Mouse (Mus musculus) CD4-positive, CD25-positive, alpha-beta regulatory T cell, adult 2 months (primary cell): Measurements from ENCODE around the gene A2ml1.

Experiments used
- DNase-seq: peaks from one replicate; pipeline ENCODE4 v3.0.0-alpha.2; 2012; ENCODE audit warnings: low read depth, low spot score

Gene A2ml1

DNA sequence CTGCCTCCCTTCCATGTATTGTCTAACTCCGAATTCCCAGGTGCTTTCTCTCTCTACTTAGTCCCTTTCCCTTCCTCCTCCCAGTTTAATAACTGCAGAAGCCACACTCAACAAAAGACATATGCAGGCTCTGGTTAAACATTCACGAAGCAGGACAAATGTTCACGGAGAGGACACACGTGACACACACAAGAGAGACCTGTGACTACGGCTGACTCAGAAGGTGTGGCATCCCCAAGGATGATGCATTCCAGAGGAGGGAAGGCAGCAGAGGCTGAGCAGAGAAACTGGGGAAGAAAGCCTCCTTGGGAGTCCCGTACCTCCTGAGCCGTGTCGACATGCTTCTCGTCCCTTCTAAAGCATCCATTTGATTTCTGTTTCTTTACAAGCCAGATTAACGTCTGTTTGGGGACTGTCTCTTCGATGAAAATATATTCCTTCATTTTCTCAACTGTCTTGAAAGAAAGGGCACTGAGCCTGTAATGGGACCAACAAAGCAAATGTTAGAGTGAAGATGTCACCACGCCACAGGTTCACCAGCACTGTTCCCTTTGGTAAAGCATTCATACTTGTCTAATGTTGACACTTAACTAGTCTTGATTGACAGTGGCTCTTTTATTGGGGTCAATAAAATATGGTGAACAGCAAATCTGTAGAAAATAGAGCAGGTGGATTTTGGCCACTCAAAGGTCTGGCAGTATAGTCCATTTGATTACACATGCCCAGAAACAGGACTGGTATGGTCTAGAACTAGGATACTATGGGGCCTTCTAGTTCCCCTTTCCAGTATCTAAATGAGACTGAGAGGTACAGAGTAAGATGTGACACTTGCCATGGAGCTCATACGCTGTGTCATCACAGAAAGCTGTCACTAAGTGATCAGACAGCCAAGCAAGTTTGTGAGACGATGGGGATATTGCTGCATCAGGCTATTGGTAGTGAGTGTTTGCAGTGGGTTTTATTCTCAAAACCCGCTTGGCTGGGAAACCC, 31.6 kb downstream of the A2ml1 start:
- DNase-seq: no peak

DNA sequence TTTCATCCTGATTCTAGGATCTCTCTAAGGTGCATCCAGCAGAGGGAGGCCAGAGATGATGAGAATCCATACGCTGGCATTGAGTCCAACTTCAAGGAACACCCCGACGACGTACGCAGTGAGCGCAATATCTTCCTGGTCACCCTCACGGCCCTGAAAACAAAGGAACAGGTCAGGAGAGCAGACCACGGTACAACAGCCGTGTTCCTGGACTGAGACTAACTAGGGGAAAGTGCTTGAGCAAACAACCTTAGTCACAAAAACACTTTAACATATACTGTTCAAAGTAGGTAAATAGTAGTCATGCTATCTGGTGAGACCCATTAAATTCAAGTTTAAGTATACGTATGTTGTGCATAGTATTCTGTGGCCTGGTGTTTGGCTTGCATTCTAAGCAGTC, 32.9 kb downstream of the A2ml1 start:
- DNase-seq: no peak

DNA sequence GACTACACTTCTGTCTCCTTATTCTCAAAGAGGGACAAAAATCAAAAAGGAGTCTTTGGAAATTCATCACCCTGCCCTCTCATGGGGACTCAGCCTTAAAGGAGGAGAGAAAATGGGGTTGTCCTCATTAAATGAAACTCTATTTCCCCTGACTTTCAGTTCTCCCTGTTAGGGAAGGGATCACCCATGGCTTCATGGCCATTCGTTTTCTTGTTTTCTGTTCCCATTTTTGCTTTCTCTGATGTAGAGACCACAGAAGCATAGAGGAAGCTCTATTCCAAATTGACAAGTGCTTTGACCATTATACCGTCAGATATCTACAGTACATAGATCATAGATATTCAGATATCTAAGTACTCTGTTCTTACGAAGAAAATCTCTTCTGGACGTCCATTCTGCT, 36.0 kb downstream of the A2ml1 start:
- DNase-seq: no peak

DNA sequence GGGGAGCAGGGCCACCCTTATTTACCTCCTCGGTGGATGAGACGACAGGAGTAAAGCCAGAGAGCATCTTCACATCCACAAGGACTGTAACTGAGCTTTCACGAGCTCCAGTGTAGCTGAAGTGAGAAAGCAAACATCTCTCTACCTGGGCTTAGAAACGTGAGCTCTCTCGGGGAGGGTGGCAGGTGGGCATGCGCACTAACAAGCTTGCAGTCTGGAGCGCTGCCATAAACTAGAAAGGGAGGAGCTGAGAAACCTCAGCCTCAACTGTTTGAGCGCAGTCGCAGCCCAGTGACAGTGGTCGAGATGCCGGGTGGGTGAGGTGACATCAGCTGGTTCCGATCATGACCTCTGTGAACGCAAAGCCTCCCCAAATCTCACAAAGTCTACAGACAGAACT, 38.2 kb downstream of the A2ml1 start:
- no peak for DNase-seq

DNA sequence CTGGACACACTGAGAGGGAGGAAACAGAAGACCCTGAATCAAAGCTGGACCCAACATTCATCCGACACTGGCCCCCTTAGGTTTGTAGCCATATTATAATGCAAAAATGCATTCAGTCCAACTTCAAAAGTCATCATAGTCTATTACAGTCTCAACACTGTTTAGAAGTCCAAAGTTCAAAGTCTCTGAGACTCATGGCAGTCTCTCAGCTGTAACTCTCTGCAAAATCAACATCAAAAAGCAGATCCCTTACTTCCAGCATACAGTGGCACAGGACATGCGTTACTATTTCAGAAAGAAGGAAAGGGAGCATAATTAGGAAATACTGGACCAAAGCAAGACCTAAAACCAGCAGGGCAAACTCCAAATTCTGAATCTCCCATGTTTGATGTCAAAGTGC, 46.2 kb downstream of the A2ml1 start:
- DNase-seq: no peak

DNA sequence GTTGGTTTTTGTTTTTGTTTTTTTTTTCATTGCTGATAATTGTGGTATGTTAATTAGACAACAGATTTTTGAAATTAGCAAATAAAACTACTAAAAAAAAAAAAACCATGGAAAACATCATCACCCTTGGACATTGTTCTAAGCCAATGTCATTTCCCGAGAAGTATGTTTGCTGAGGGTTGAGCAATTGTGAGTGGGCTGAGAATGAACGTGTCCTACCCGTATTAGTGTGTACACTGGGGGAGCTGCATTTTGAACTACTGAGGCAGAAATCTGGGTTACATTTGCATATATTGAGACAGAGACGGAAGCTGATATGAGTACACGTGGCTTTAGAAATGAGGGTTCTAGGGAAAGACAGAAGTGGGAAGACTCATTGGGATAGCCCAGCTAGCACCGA, 48.1 kb downstream of the A2ml1 start:
- DNase-seq: no peak

DNA sequence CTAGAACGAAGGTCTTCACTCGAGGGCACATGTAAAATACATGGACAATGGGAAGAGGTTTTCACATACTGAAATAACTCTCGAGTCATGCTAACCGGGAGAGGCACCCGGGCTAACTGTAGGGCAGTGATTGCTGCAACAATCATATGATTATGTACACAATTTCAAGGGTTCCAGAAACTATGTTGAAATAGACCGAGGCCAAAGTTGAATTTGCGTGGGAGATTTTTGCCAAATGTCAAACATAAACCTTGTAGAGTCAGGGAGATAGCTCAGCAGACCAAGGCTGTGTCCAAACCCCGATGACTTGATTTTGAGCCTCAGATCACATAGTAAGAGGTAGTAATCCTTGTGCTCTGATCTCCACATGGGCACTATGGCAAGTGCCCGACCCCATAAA, 48.7 kb downstream of the A2ml1 start:
- DNase-seq: no peak

DNA sequence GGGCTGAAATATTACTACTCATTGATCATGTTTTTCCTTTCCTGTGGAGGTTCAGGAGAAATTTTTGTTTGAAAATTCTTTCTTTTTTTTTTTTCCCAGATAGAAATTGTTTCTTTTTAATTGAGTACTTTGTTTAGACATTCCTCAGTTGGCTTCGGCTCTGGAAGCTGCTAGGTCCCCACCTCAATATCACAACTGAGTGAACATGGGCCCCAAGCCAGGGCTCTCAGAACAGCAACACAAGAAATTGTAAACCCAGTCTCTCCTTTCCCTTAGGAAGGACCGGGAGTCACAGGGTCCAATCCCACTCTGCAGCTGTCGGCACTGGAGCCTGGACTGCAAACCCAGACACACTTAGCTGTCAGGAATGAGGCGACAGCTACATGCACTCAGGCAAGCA, 52.9 kb downstream of the A2ml1 start:
- no peak for DNase-seq

DNA sequence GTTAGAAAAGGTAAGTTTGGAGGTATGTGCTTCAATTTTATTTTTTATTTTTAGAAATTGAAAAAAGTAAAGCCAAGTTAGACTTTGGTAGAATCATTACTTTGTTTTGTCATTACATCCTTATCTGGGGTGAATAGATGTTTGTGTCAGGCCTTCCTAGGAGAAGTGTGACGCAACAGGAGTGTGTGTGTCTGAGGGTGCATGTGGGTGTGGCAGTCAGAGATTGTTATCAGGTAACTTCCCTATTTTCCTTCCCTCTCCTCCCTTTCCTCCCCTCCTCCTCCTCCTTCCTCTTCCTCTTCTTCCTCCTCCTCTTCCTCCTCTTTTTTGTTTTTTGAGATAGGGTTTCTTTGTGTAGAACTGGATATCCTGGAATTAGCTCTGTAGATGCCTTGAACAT, 54.3 kb downstream of the A2ml1 start:
- DNase-seq: no peak

DNA sequence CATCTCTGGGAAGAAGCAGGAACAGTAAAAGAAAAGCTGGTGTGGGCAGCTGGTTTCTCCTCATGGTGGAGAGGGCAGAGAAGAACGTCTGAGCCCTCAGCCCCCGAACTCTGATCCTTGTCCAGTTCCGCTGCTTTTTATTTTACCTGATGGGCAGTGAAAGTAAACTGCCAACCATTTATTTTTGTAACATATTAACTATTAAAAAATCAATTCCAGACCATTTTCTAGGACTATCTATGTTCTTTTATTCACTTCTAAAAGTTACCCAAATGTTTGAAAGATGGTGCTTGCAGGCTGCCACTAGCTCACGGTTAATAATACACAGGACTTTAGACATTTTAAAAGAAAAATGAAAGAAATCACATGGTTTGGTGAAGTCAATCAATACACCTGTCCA, 54.8 kb downstream of the A2ml1 start, which contains the start of gene Pzp:
Gene Pzp, minus strand, starts transcription at position 120 of the 400 bp plus-strand sequence.
- DNase-seq: no peak

DNA sequence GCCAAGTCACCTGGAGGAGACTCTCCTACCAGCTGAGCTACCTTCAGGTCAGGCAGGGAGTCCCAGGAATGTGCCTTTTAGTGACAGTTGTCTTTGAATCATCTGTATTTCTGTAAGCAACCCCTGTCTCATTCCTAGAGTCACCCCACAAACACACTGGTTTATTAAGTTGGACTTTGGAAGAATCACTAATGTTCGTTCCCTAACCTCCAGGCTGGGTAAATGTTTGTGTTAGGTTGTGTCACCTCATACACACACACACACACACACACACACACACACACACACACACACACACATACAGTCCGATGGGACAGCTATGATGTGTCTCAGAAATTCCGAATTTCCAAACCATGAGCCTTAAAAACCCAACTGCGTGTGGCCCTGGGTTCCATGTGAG, 55.6 kb downstream of the A2ml1 start:
- DNase-seq: no peak

DNA sequence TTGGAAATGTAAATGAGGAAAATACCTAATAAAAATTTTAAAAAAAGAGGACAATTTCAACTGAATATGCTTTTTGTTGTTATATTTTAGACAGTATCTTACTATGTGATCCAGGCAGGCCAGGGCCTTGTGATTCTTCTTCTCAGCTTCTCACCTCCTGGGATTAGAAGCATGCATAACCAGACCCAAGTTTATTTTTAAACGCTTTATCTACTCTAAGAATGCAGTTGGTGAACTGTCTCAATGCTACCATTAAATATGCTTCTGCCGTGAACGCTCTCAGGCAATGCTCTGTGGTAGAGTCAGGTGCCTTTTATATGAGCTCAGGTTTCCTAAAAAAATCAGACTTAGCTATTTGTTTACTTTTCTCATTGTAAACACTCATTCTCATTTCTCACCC, 58.0 kb downstream of the A2ml1 start:
- DNase-seq: no peak

DNA sequence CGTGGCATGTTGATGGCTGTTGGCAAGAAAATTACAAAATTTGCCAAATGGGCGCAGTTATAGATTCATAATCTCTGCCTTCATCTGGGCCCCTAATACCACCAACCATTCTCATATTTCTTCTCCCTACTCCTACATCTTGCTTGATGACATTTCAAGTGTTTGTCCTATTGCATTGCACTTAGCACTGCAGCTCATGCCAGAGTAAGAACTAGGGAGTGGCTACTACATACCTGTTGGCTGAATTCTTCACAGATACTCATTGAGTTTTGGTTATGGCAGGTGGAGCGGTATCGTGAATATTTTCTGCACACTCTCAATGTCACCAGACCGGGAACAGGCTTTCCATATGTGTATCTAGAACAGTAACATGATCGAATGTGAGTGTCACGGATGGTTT, 62.2 kb downstream of the A2ml1 start:
- no peak for DNase-seq

DNA sequence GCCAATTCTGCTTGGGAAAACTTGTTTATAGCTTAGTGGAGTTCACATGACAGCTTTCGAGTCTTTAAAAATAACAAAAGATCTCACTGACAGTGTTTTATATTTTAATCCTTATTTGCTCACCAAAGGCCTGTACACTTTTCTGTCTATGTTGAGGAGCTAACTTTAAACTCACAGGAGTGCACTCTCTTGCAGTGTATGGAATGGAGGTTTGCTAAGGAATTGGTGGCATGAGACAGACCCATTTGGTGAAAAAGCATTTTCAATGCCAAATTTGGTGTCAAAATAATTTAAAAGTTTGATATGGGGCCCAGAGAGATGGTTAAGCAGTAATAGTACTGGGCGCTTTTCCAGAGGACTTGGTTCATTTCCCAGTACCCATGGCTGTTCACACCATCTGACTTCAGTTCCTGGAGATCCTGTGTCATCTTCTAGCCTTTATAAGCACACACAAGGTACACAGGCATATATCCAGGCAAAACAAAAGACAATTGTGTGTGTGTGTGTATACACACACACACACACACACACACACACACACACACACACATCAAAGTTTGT, 75.7 kb downstream of the A2ml1 start:
- DNase-seq: no peak

DNA sequence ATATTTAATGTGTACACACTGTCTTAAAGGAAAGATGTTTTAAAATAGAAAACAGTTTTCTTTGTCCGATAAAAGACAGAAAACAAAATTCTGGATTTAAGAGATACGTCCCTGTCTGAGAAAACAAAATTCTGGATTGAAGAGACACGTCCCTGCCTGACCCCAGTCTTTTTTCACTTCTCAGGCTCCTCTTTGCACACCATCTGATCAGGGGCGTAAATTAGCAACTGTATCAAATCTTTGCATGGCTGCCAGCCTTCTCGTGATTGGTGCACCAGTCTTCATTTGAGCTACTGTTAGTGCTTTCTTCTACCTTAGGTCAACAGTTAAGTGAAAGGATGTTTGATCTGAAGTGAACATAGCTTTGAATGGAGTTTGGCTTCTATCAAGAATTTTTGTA, 76.7 kb downstream of the A2ml1 start:
- DNase-seq: no peak

DNA sequence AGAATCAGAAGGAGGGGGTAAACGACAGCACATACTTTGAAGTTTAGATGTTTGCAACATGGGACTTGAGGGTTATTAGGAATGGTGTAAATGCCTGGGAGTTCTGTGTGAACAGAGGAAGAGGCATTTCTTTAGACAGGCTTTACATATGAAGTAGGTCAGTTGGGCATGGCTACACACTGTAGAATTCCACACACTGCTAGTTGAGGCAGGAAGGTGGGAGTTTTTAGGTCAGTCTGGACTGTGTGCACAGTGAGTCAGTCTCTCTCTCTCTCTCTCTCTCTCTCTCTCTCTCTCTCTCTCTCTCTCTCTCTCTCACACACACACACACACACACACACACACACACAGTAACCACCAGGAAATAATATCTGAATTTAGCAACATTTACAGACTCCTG, 86.1 kb downstream of the A2ml1 start:
- DNase-seq: no peak

DNA sequence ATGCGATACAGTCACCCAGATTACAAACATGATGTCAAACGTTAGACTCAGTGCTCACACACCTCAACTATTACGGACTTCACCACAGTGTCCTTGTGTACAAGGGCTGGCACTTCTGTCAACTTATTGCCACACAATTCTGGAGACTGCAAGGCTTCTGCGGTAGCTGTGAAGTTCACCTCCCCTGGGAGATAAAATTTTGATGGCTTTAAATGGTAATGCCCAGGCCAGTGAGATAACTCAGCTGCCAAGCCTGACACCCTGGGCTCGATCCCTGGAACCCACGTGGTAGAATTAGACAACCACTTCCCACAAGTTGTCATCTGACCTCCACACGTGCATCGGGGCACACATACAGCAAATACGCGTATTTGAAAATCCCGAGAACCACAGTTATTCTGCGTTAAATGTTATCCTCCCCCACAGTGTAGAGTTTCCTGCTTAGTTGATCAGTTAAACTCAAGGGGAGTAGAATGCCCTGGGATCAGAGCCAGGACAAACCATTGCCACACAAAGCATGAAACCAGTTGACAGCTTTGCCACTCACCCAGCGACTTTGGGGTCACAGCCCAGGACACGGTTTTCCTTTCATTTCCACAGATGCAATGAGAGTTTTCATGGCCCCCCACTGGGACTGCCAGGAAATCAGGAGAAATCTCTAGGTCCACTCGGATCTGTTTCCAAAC, 86.6 kb downstream of the A2ml1 start:
- DNase-seq: no peak

DNA sequence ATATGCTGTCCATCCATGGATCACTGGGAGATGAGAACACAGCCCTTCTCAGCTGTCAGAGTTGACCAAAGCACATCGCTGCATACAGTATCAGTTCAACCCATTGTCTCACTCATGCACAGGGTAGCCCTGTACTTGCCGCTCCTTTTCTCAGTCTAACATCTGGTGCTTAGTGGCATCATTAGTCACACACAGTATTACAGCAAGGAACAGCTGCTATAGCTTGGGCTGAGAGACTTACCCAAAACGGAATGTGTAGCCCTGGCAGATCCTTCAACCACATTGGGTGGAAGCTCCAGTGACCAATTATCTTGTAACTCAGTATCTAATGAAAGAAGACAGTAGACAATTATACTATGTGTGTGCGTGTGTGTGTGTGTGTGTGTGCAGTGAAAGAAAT, 89.5 kb downstream of the A2ml1 start:
- no peak for DNase-seq

DNA sequence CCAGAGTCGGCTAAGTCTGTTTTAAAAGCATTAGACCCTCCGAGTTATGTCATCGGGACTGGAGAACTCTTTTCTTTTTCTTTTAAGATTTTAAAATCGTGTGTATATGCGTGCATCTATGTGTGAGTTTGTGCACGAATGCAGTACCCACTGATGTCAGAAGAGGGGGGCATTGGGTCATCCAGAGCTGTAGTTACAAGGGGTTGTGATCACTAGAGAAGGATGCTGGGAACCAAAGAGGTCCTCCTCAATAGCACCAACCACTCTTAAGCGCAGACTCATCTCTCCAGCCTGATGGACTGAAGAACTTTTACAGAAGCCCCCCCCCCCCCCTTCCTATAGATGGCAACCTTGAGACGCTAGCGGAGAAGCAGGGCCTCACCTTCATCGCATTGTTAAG, 91.3 kb downstream of the A2ml1 start:
- DNase-seq: no peak
